In genomic region chr5:124014791-124015251, GRCm38 (mm10) we compare ENCODE assay signal across 9 mouse cellular contexts. TPM values are rescaled to one million over a fixed set of nuclear protein-coding genes. Genes with fewer than 3 reads are reported as not detected.
DNase-seq lines count a peak whose midpoint lies in the region; ATAC-seq and TF ChIP-seq lines count a peak whose summit lies in the region.
"Had no signal": no experiment of that assay in that cellular context is flagged by ENCODE, and none has a peak within 500 bp of the region (broad histone marks: within the 10 kb centered on the region; RNA-seq: fewer than 3 reads in every experiment).

No protein-coding gene starts in this region.

- peaks cover 13% of the 10 kb centered on the region for H3K36me3 ChIP-seq in limb, embryonic 12.5 days
- peaks cover 30% of the 10 kb centered on the region for H3K36me3 ChIP-seq in limb, embryonic 10.5 days
- peaks cover 6% of the 10 kb centered on the region; the same call in 1 of the 2 replicates for H3K36me3 ChIP-seq in forebrain, postnatal 0 days (ENCODE audit: insufficient read depth)
- H3K36me3 ChIP-seq in intestine, postnatal 0 days (ENCODE audit: control insufficient read depth, insufficient read depth): no peaks in the 10 kb centered on the region
- no peaks in the 10 kb centered on the region for H3K36me3 ChIP-seq in macrophage (ENCODE audit: inconsistent target)

- WGBS in limb, embryonic 12.5 days: 43% methylated on average over 11 of the region's 11 CpGs
- 54% methylated on average over 11 of the region's 11 CpGs for WGBS in limb, embryonic 10.5 days
- 8% methylated on average over 11 of the region's 11 CpGs for WGBS in forebrain, postnatal 0 days
- WGBS in intestine, postnatal 0 days: 43% methylated on average over 11 of the region's 11 CpGs
- WGBS in macrophage (ENCODE audit: missing documents): 4% methylated on average over 11 of the region's 11 CpGs

- DNase-seq in limb, embryonic 10.5 days (ENCODE audit: low spot score): no peak
- peak; percentile 44 for DNase-seq in forebrain, postnatal 0 days
- no peak for DNase-seq in layer of hippocampus, adult 11-12 months (ENCODE audit: low spot score)
- DNase-seq in ovary, postnatal 10 days (ENCODE audit: low spot score): no peak
- DNase-seq in layer of hippocampus, postnatal 36 days: no peak

- TF ChIP-seq CTCF in forebrain, postnatal 0 days (IDR thresholded peaks at IDR 0.05; ENCODE audit: low read depth): no peak
- no peak for TF ChIP-seq CTCF in intestine, postnatal 0 days (IDR thresholded peaks at IDR 0.05; ENCODE audit: low read depth)

- H3K9me3 ChIP-seq in limb, embryonic 12.5 days: no peaks in the 10 kb centered on the region
- H3K9me3 ChIP-seq in limb, embryonic 10.5 days (replicated peaks): no peaks in the 10 kb centered on the region
- no peaks in the 10 kb centered on the region for H3K9me3 ChIP-seq in forebrain, postnatal 0 days (ENCODE audit: low read length)
- H3K9me3 ChIP-seq in intestine, postnatal 0 days (ENCODE audit: control insufficient read depth): no peaks in the 10 kb centered on the region

- peaks cover 92% of the 10 kb centered on the region for H3K79me2 ChIP-seq in macrophage (ENCODE audit: inconsistent target)

- H3K9ac ChIP-seq in limb, embryonic 12.5 days (replicated peaks): no peak overlapping the region
- no peak overlapping the region for H3K9ac ChIP-seq in forebrain, postnatal 0 days
- no peak overlapping the region for H3K9ac ChIP-seq in intestine, postnatal 0 days (ENCODE audit: low read depth, low read length)

- H3K4me3 ChIP-seq in limb, embryonic 12.5 days (replicated peaks): no peak overlapping the region
- no peak overlapping the region for H3K4me3 ChIP-seq in limb, embryonic 10.5 days
- H3K4me3 ChIP-seq in forebrain, postnatal 0 days (ENCODE audit: low read depth, low read length): no peak overlapping the region
- H3K4me3 ChIP-seq in intestine, postnatal 0 days (ENCODE audit: low read depth, low read length): no peak overlapping the region
- H3K4me3 ChIP-seq in macrophage (ENCODE audit: inconsistent target): no peak overlapping the region

- no peak overlapping the region for H3K4me2 ChIP-seq in limb, embryonic 12.5 days
- H3K4me2 ChIP-seq in forebrain, postnatal 0 days (ENCODE audit: low read depth): no peak overlapping the region
- 0 out of 2 replicates have a peak overlapping the region, but pooled peaks have one; percentile 37 for H3K4me2 ChIP-seq in intestine, postnatal 0 days (replicated peaks; ENCODE audit: low read depth)

- peaks cover 59% of the 10 kb centered on the region for H3K4me1 ChIP-seq in limb, embryonic 12.5 days (replicated peaks)
- peaks cover 55% of the 10 kb centered on the region for H3K4me1 ChIP-seq in limb, embryonic 10.5 days
- peaks cover 33% of the 10 kb centered on the region for H3K4me1 ChIP-seq in forebrain, postnatal 0 days (ENCODE audit: insufficient read depth)
- H3K4me1 ChIP-seq in intestine, postnatal 0 days (replicated peaks; ENCODE audit: control insufficient read depth, insufficient read depth, low read length): peaks cover 15% of the 10 kb centered on the region; the same call in 1 of the 2 replicates

- no peak for ATAC-seq in limb, embryonic 12.5 days (ENCODE audit: insufficient number of reproducible peaks, insufficient read depth, low FRiP score, low TSS enrichment, low read depth)
- ATAC-seq in forebrain, postnatal 0 days: no peak
- no peak for ATAC-seq in intestine, postnatal 0 days
- ATAC-seq: Patski had no signal

- H3K27me3 ChIP-seq in limb, embryonic 12.5 days: no peaks in the 10 kb centered on the region
- H3K27me3 ChIP-seq in limb, embryonic 10.5 days (ENCODE audit: low read depth, poor library complexity, severe bottlenecking): no peaks in the 10 kb centered on the region
- H3K27me3 ChIP-seq in forebrain, postnatal 0 days (ENCODE audit: insufficient read depth, low read length): no peaks in the 10 kb centered on the region
- no peaks in the 10 kb centered on the region for H3K27me3 ChIP-seq in intestine, postnatal 0 days (replicated peaks; ENCODE audit: control insufficient read depth, insufficient read depth, low read length)
- H3K27me3 ChIP-seq: Patski had no signal

- 0 out of 2 replicates have a peak overlapping the region, but pooled peaks have one; percentile 56 for H3K27ac ChIP-seq in limb, embryonic 12.5 days
- H3K27ac ChIP-seq in limb, embryonic 10.5 days: no peak overlapping the region
- H3K27ac ChIP-seq in forebrain, postnatal 0 days (ENCODE audit: low read depth, low read length): 0 out of 2 replicates have a peak overlapping the region, but pooled peaks have one; percentile 24
- H3K27ac ChIP-seq in intestine, postnatal 0 days (ENCODE audit: low read depth, low read length): no peak overlapping the region
- H3K27ac ChIP-seq in macrophage: peak overlapping the region; percentile 8; the same call in 1 of the 2 replicates

RNA-seq across cellular contexts. Expression of gene Vps37b, which starts 17.2 kb away (rescaled TPM):
- 40.7 and 41.6 TPM in 2 replicates for polyA plus RNA-seq in limb, embryonic 12.5 days (2016; fragmentation: Nextera tagmentation; extraction: Ambion mirVana)
- 40.5 and 42.6 TPM in 2 replicates for polyA plus RNA-seq in limb, embryonic 10.5 days (2016; fragmentation: Nextera tagmentation; extraction: Ambion mirVana)
- 62.0 and 62.2 TPM in 2 replicates for total RNA-seq in forebrain, postnatal 0 days (2014; rRNA removed)
- 76.5 and 90.8 TPM in 2 replicates for polyA plus RNA-seq in forebrain, postnatal 0 days (2015; fragmentation: Nextera tagmentation; extraction: Ambion mirVana)
- 16.7 and 17.8 TPM in 2 replicates for polyA plus RNA-seq in intestine, postnatal 0 days (2015; fragmentation: Nextera tagmentation; extraction: Ambion mirVana)
- total RNA-seq in macrophage (2018; cell fraction: chromatin; rRNA removed): 10 to 100 TPM in 18 of 26 experiments, 1 to 10 TPM in 8; 2.8 to 36.2 (median 19.1) TPM
- total RNA-seq in macrophage (2018; cell fraction: cytosol; rRNA removed): 10 to 100 TPM; 16.0 to 47.4 (median 23.1) TPM
- total RNA-seq in macrophage (2018; cell fraction: nucleus; rRNA removed): 10 to 100 TPM; 11.7 to 48.2 (median 24.6) TPM
- polyA plus RNA-seq in macrophage (2018): 13.1 to 27.6 TPM (median 22.7 TPM) in 3 replicates
- total RNA-seq in layer of hippocampus, postnatal 36 days (2021): 10 to 100 TPM; 32.6 to 40.8 TPM

RNA-seq across cellular contexts. Expression of gene Hip1r, which starts 41.4 kb away (rescaled TPM):
- 7.9 and 9.9 TPM in 2 replicates for polyA plus RNA-seq in limb, embryonic 12.5 days (2016; fragmentation: Nextera tagmentation; extraction: Ambion mirVana)
- 7.1 and 8.3 TPM in 2 replicates for polyA plus RNA-seq in limb, embryonic 10.5 days (2016; fragmentation: Nextera tagmentation; extraction: Ambion mirVana)
- total RNA-seq in forebrain, postnatal 0 days (2014; rRNA removed): 52.2 and 55.0 TPM in 2 replicates
- 22.2 and 29.8 TPM in 2 replicates for polyA plus RNA-seq in forebrain, postnatal 0 days (2015; fragmentation: Nextera tagmentation; extraction: Ambion mirVana)
- 18.3 and 22.6 TPM in 2 replicates for polyA plus RNA-seq in intestine, postnatal 0 days (2015; fragmentation: Nextera tagmentation; extraction: Ambion mirVana)
- total RNA-seq in macrophage (2018; cell fraction: chromatin; rRNA removed): 1 to 10 TPM in 6 of 26 experiments, under 1 TPM in 19, not detected in 1; 0.13 to 3.3 (median 0.47) TPM
- total RNA-seq in macrophage (2018; cell fraction: cytosol; rRNA removed): under 1 TPM; 0.03 to 0.86 (median 0.15) TPM
- total RNA-seq in macrophage (2018; cell fraction: nucleus; rRNA removed): 1 to 10 TPM in 6 of 26 experiments, under 1 TPM in 17, not detected in 3; 0.07 to 2.4 (median 0.52) TPM
- polyA plus RNA-seq in macrophage (2018): 0.04 to 0.47 TPM (median 0.21 TPM) in 3 replicates
- 10 to 100 TPM; 39.4 to 41.2 TPM for total RNA-seq in layer of hippocampus, postnatal 36 days (2021)

Comparison
In these comparisons a context has a peak if more than half of its experiments do, and no peak if none do; other contexts are left out.
1. H3K27ac ChIP-seq: peak in limb, embryonic 12.5 days (single experiment), forebrain, postnatal 0 days (single experiment) and macrophage (single experiment); none in limb, embryonic 10.5 days (single experiment) and intestine, postnatal 0 days (single experiment).